Mouse (Mus musculus): ENCODE results near the gene Asphd2.

- no peak for TF ChIP-seq CTCF (IDR thresholded peaks at IDR 0.05; ENCODE audit: borderline replicate concordance, insufficient read depth, low read length)
- TF ChIP-seq POLR2A (IDR thresholded peaks at IDR 0.05; ENCODE audit: low read depth, low read length) = peak; percentile 59
Observed at GRCm38 (mm10) chr5:112342463-112343204, 52.0 kb downstream of the Asphd2 start, which contains the start of the genes Srrd and Hps4.
